Mouse (Mus musculus) hindbrain, embryonic 14.5 days (tissue): Measurements from ENCODE around the gene Fbxo34. TPM values are rescaled to one million over a fixed set of nuclear protein-coding genes. Genes with fewer than 3 reads are reported as not detected.

ENCODE experiments used
- polyA plus RNA-seq: library from polyadenylated mRNA; unstranded; fragments of >200 nt; fragmentation: Nextera tagmentation; extraction: Ambion mirVana; gene quantifications from 2 replicates; pipeline ENCODE4 v1.2.1, GENCODE M21; 2014

The Fbxo34 gene
- polyA plus RNA-seq, 1 experiment from 2014 or later: 35.3 TPM

Other genes starting within 250 kb of the Fbxo34 start
- gene Wdhd1, start 173.6 kb upstream of the Fbxo34 start, polyA plus RNA-seq: 15.0 and 15.6 TPM in 2 replicates
- 3.6 TPM in 2 replicates for gene Socs4, start 173.5 kb upstream of the Fbxo34 start, polyA plus RNA-seq
- gene Mapk1ip1l, start 152.2 kb upstream of the Fbxo34 start, polyA plus RNA-seq: 52.0 and 54.8 TPM in 2 replicates
- 2.4 and 3.3 TPM in 2 replicates for gene Lgals3, start 82.7 kb upstream of the Fbxo34 start, polyA plus RNA-seq
- 6.3 and 7.6 TPM in 2 replicates for gene Dlgap5, start 32.0 kb upstream of the Fbxo34 start, polyA plus RNA-seq
- gene Atg14, start 120.2 kb downstream of the Fbxo34 start, polyA plus RNA-seq: 15.9 and 16.9 TPM in 2 replicates
- gene Ktn1, start 198.0 kb downstream of the Fbxo34 start, polyA plus RNA-seq: 77.1 and 84.9 TPM in 2 replicates